Mouse (Mus musculus) urinary bladder, adult 18-20 months (tissue): ENCODE measurements around the gene Hist1h2ag.
A peak's percentile ranks its signal among the peaks of the same experiment; 100 is the strongest.

Source experiments
- DNase-seq, 2 experiments: peaks; one replicate each; pipeline ENCODE4 v3.0.0; 2022; ENCODE audit warnings: low spot score in 2 of 2, mixed read lengths in 2 of 2

Gene Hist1h2ag

GRCm38 (mm10) chr13:22036986-22037385 is 5.8 kb downstream of the Hist1h2ag start:
- no peak for DNase-seq

GRCm38 (mm10) chr13:22036149-22036956 is 6.4 kb downstream of the Hist1h2ag start:
- DNase-seq = no peak

GRCm38 (mm10) chr13:22035267-22036148 is 7.2 kb downstream of the Hist1h2ag start, which contains the start of the genes Hist1h2ah and Hist1h2bk:
TSS of gene Hist1h2ah (minus strand) at chr13:22035568.
TSS of gene Hist1h2bk (plus strand) at chr13:22035870.
- peak; percentile 64 to 77 for DNase-seq

GRCm38 (mm10) chr13:22034443-22035266 is 8.1 kb downstream of the Hist1h2ag start:
- DNase-seq = no peak

- DNase-seq = no peak
Observed at GRCm38 (mm10) chr13:22033741-22034442, 8.9 kb downstream of the Hist1h2ag start.

GRCm38 (mm10) chr13:22030493-22030892 is 12.3 kb downstream of the Hist1h2ag start:
- no peak for DNase-seq

GRCm38 (mm10) chr13:22029928-22030327 is 12.8 kb downstream of the Hist1h2ag start:
- DNase-seq = no peak

GRCm38 (mm10) chr13:22028673-22029460 is 13.9 kb downstream of the Hist1h2ag start:
- DNase-seq = peak; percentile 91 to 95

GRCm38 (mm10) chr13:22026058-22027031 is 16.4 kb downstream of the Hist1h2ag start:
- DNase-seq = peak; percentile 65 to 80

DNA sequence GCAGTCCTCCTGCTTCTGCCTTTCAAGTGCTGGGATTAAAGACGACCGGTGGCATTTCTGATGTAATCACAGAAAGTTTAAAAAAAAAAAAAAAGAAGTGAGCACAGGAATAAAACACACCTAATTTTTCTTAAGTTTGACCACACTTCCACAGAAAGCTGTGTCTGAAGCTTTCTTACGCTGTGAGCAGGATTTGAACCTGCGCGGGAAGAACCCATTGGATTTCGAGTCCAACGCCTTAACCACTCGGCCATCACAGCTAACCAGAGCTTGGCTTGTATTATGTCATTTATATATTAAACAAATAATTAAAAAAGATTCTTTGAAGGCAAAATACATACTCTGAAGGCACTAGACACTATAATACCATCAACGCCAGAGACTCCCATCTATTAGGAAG is 20.5 kb downstream of the Hist1h2ag start:
- DNase-seq = peak in 1 of 2 experiments; percentile 70

- DNase-seq = no peak
Observed at GRCm38 (mm10) chr13:22021581-22021980, 21.2 kb downstream of the Hist1h2ag start.

- DNase-seq = peak in 1 of 2 experiments; percentile 44
Observed at GRCm38 (mm10) chr13:22020901-22021339, 21.8 kb downstream of the Hist1h2ag start.

GRCm38 (mm10) chr13:22019934-22020835 is 22.6 kb downstream of the Hist1h2ag start:
- DNase-seq = no peak

DNA sequence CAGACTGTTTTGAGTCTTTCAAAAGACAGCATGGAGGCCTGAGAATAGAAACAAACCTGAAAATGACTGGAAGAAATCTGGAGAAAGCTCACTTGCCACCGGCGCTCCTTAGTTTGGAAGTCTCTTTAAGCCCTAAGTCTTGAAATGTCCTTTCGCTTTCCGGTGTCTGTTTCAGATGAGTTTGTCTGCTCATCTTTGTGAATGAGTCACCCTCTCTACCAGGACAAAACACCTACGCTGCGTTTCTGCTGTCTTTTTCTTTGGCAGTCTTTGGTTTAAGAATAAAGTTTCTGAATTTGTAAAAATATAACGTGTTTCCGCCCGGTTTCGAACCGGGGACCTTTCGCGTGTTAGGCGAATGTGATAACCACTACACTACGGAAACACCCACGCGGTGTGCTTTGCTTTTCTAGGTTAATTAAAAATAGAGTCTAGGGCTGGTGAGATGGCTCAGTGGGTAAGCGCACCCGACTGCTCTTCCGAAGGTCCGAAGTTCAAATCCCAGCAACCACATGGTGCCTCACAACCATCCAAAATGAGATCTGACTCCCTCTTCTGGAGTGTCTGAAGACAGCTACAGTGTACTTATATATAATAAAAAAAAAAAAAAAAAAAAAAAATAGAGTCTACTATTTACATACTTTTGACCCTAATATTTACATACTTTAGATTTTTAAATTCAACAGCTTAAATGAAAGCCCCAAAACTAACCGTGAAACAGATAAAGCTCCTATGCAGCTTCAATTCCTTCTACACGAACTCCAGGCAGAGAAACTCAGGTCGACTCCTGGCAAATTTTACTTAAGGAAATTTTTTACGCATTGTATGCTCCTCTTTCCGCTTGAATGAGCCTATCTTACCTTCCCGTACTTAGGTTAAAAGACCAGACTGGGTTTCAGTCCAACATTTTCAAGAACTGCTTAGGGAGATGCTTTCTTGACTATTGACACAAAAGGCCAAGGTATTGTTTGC is 27.0 kb downstream of the Hist1h2ag start:
- DNase-seq = peak in 1 of 2 experiments; percentile 34

- no peak for DNase-seq
Observed at GRCm38 (mm10) chr13:22014411-22014845, 28.3 kb downstream of the Hist1h2ag start.

DNA sequence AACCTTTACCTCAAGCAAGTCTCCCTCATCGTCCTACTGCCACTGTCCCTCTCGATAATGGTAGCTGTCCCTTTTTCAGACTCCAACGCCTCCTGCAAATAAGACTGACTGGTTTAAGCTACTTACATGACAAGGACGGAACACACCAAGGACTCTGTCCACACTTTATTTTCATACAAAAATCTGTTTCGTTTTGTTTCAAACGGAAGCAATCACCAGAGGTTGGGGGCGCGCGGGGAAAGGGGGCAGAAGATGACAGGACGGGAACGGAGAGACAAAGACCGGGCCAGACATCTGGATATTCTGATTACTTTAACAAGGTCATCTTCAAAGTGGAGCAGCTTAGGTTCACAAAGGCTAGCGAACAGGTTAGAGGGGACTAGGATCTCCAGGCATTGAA is 29.0 kb downstream of the Hist1h2ag start:
- DNase-seq = no peak
